Mouse (Mus musculus) megakaryocyte, adult 5-6 weeks (primary cell): ENCODE results near the gene Acsm3. TPM values are rescaled to one million over a fixed set of nuclear protein-coding genes. Genes with fewer than 3 reads are reported as not detected.

ENCODE experiments used
- ATAC-seq: 2 replicates; pipeline ENCODE4 v1.8.0; 2016; ENCODE audit warnings: mild to moderate bottlenecking, inconsistent platforms; ENCODE audit not compliant: poor library complexity, severe bottlenecking
- total RNA-seq, 2 experiments: library from RNA; stranded (forward) in 1 of 2; stranded (reverse) in 1 of 2; fragments of 153-499, 151-499 nt in 1 of 2; fragments of 221-1000, 200-1000 nt in 1 of 2; gene quantifications; 2 replicates each; pipeline versions ENCODE4 v1.2.3 to v1.2.4; 2015 to 2017

The Acsm3 gene
- total RNA-seq, 2 experiments from 2014 or later, result not detected

DNA sequence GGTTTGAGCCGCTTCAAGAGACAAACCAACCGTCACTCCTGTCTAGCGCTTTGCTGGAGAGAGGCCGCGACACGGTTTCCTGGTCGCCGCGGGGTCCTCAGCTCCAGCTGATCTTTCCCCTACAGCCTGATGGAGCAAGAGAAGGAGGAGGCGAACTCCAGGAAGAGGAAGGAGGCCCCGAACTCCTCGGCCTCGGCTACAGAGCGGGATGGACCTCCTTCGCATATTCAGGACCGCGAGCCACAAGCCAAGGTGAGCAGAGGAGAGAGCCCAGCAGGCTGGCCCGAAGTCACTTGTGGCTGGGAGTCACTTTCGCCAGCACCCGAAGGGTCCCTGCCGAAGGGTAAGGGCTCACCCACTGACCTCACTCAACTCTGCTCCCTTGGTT is 33.5 kb downstream of the Acsm3 start:
- peak; percentile 68 for ATAC-seq

DNA sequence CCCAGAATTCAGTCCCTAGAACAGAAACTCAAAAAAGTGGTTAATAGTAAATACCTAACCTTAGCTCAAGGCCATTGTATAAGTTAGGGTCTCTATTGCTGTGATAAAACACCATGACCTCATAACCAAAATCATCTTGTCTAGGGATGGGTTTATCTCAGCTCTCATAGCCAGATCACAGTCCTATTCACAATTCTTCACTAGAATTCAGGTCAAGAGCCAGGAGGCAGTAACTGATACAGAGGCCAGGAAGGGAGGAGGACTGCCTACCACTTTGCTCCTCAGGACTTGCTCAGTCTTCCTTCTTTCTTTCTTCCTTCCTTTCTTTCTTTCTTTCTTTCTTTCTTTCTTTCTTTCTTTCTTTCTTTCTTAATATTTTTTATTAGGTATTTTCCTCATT is 34.6 kb downstream of the Acsm3 start:
- no peak for ATAC-seq

DNA sequence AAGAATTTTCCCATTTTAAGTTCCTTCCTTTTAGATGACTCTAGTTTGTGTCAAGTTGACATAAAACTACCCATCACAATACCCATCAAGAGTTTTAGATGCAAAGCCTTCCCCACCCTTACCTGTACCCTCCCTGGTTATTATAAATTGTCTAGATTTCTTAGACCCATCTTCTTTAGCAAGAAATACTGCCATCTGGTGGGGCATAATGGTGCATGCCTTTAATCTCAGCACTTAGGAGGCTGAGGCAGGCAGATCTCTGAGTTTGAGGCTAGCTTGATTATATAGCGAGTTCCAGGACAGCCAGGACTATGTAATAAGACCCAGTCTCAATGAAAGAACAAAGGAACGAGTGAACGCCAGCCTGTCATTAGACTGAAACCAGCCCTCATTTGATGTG is 39.8 kb downstream of the Acsm3 start:
- peak; percentile 76 for ATAC-seq

DNA sequence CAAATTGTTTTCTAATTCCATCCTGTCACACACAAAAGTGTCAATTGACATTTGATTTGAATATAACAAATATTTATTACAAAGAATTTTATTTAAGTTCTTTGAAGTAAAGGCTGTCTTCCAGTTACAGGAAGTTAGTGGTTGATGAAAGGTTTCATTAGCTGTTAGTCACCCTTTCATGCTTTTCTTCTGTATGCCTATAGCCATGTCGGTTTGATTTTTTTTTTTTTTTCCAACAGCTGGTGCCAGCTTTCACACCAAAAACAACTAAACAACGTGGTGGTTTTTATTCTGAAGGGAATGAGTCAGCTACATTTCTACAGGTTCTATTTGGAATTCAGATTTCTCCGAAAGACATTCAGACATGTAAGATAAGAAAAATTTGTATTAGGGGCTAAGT is 40.3 kb downstream of the Acsm3 start:
- ATAC-seq, result no peak

DNA sequence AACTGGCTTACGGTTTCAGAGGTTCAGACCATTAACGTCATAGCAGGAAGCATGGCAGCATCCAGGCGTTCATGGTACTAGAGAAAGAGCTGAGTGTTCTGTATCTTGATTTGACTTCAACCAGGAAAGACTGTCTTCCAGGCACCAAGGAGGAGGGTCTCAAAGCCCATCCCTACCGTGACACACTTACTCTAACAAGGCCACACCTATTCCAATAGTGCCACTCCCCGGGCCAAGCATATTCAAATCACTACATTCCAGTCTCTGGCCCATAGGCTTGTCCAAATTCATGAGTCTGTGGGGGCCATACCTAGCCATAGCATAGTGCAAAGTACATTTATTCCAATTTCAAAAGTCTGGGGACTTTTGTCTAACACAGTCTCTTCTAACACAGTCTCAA is 46.7 kb downstream of the Acsm3 start:
- no peak for ATAC-seq

DNA sequence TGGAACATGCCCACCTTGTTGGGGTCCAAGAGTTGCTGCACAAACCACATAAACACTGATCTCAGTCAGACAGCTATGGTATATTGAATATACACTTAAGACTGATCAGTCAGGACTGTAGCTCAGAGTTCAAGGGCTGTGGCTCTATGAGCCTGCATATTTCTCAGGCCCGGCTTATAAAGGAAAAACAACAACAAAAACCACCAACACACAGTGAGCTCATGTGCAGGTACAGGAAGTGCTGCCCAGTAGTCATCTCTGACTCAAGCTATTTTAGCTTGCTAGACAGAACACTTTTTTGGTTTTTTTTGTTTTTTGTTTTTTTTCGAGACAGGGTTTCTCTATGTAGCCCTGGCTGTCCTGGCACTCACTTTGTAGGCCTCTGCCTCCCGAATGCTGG is 48.0 kb downstream of the Acsm3 start:
- no peak for ATAC-seq

DNA sequence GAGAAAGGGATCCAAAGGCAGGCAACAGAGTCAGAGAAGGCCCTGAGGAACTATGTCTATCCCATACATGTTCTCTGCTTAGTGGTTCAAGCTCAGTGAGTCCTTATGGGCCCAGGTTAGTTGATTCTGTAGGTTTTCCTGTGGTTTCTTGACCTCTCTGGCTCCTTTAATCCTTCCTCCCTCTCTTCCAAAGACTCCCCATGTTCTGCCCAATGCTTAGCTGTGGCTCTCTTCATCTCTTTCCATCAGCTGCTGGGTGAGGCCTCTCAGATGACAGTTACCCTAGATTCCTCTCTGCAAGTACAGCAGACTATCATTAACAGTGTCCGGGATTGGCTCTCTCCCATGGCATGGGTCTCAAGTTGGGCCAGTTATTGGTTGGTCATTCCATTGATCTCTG is 74.6 kb downstream of the Acsm3 start:
- ATAC-seq, result no peak

DNA sequence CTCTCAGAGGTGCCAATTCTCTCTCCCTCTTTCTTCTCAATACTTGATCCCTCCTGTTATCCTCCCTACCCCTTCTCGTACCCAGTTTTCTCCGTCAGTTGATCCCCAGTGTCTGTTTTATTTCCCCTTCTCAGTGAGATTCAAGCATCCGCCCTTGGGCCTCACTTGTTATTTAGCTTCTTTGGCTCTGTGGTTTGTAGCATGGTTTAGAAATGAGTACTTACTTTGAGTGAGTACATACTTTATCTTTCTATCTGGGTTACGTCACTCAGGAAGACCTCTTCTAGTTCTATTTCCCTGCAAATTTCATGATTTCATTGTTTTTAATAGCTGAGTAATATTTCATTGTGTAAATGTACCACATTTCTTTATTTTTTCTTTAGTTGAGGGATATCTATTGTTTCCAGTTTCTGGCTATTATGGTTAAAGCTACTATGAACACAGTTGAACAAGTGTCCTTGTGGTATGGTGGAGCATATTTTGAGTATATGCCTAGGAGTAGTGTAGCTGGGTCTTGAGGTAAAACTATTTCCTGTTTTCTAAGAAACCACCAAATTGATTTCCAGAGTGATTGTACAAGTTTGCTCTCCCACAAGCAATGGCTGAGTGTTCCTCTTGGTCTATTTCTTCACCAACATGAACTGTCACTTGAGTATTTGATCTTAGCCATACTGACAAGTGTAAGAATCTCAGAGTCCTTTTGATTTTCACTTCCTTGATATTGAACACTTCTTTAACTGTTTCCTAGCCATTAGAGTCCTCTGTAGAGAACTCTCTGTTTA is 75.5 kb downstream of the Acsm3 start:
- peak; percentile 83 for ATAC-seq

Other genes starting within 250 kb of the Acsm3 start
- gene Acsm5, start 241.5 kb upstream of the Acsm3 start, total RNA-seq (2015), result not detected in 2 replicates
- not detected in 2 replicates for gene Acsm5, start 241.5 kb upstream of the Acsm3 start, total RNA-seq (2017)
- not detected in 2 replicates for gene Pdilt, start 237.4 kb upstream of the Acsm3 start, total RNA-seq (2015)
- gene Pdilt, start 237.4 kb upstream of the Acsm3 start, total RNA-seq (2017), result not detected in 2 replicates
- gene Acsm2, start 206.6 kb upstream of the Acsm3 start, total RNA-seq (2015), result not detected in 2 replicates
- gene Acsm2, start 206.6 kb upstream of the Acsm3 start, total RNA-seq (2017), result not detected in 2 replicates
- gene Acsm1, start 153.9 kb upstream of the Acsm3 start, total RNA-seq (2015), result not detected in 2 replicates
- gene Acsm1, start 153.9 kb upstream of the Acsm3 start, total RNA-seq (2017), result not detected in 2 replicates
- gene Acsm4, start 70.9 kb upstream of the Acsm3 start, total RNA-seq (2015), result not detected in 2 replicates
- not detected in 2 replicates for gene Acsm4, start 70.9 kb upstream of the Acsm3 start, total RNA-seq (2017)
- 12.7 and 15.1 TPM in 2 replicates for gene Thumpd1, start 40.1 kb upstream of the Acsm3 start, total RNA-seq (2015)
- 36.2 and 38.1 TPM in 2 replicates for gene Thumpd1, start 40.1 kb upstream of the Acsm3 start, total RNA-seq (2017)
- 23.1 and 31.6 TPM in 2 replicates for gene Rexo5, start 33.1 kb downstream of the Acsm3 start, total RNA-seq (2015)
- gene Rexo5, start 33.1 kb downstream of the Acsm3 start, total RNA-seq (2017), result 24.5 and 38.9 TPM in 2 replicates
- 17.0 and 18.0 TPM in 2 replicates for gene Eri2, start 33.1 kb downstream of the Acsm3 start, total RNA-seq (2015)
- 7.6 and 10.2 TPM in 2 replicates for gene Eri2, start 33.1 kb downstream of the Acsm3 start, total RNA-seq (2017)
- 7.9 and 11.0 TPM in 2 replicates for gene Lyrm1, start 134.9 kb downstream of the Acsm3 start, total RNA-seq (2015)
- 10.9 and 11.0 TPM in 2 replicates for gene Lyrm1, start 134.9 kb downstream of the Acsm3 start, total RNA-seq (2017)
- 5.1 and 9.5 TPM in 2 replicates for gene Dcun1d3, start 135.4 kb downstream of the Acsm3 start, total RNA-seq (2015)
- gene Dcun1d3, start 135.4 kb downstream of the Acsm3 start, total RNA-seq (2017), result 8.7 and 10.9 TPM in 2 replicates